Mouse (Mus musculus) lung, postnatal 4 days (tissue): ENCODE results near the gene Olfr1364.

Source experiments
- DNase-seq, 2 experiments: peaks; one replicate each; pipeline ENCODE4 v3.0.0; 2021

The Olfr1364 gene

DNA sequence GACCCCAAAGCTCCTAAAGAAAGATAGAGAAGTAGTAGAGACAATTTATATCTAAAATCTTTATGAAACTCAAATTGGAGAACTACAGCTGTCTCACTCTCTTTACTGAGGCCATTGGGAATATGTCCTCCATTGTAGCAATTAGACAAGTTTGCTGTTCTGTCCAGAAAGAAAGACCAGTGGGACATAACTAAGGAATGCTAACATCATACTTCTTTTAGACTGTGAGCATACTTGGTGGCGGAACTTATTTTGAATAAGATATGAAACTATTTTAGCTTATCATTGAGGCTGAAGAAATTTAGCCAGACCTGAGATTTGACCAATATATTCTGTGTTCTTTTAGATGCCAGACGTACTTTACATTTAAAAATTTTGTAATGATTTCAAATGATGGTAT lies at the start of gene Olfr1364:
Olfr1364 (minus strand) TSS at position 101 of the 400 bp plus-strand sequence.
- DNase-seq: no peak

DNA sequence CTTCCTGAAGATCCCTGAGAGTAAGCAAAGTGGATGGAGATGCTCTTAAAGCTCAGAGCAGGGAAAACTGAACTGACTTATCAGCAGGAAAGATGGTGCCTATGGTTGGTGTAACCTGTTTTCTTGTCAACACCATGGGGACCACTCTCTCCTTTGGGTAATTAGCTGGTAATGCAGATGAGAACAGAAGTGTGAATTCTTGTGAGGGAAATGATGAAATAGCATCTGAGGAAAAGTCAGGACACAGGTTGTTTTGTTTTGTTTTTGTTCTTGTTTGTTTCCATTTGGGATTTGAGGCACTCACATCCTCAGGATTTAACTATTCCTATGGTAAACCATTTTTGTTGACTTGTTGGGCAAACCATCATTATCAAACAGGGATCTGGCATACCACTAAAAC lies 32.4 kb upstream of the Olfr1364 start, which contains the start of gene Olfr1362:
Olfr1362 (minus strand) TSS at position 101 of the 400 bp plus-strand sequence.
- no peak for DNase-seq

DNA sequence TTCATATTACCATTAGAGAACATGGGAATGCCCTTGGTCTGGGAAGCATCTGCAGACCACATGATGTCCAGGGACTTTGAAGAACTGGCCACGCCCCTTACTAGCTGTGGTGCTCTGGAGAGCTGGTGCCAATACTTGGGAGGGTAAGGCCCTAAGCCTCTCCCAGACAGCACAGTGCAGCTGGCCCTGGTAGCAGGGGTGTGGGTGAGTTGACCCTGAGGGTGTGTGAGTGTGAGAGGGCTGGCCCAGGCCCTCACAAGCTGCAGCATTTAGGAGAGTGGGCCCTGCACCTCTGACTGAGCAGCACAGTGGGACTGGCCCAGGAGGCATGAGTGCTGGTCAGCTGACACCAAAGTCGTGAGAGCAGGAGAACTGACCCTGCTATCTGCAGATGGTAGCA lies 10.1 kb upstream of the Olfr1364 start:
- no peak for DNase-seq

DNA sequence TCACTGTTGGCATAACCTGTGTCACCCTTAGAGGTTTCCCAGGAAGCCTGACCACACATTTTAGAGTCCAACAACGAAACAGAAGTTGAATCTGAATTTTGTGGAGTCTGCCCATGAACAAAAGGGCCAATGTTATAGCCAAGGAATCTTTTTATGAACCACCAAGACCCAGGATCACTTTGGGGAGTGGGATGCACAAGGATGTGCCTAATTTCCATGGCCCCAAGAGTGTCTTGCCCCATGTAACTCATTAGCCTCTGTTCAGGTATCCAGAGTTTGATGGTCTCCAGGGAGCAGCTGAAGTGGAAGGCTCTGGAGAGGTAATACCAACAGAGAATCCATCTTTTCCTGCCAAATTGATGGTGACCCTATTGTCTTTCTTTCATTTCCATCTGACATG lies 21.8 kb downstream of the Olfr1364 start, which contains the start of gene Olfr1535:
Olfr1535 (minus strand) TSS at position 101 of the 400 bp plus-strand sequence.
- no peak for DNase-seq

DNA sequence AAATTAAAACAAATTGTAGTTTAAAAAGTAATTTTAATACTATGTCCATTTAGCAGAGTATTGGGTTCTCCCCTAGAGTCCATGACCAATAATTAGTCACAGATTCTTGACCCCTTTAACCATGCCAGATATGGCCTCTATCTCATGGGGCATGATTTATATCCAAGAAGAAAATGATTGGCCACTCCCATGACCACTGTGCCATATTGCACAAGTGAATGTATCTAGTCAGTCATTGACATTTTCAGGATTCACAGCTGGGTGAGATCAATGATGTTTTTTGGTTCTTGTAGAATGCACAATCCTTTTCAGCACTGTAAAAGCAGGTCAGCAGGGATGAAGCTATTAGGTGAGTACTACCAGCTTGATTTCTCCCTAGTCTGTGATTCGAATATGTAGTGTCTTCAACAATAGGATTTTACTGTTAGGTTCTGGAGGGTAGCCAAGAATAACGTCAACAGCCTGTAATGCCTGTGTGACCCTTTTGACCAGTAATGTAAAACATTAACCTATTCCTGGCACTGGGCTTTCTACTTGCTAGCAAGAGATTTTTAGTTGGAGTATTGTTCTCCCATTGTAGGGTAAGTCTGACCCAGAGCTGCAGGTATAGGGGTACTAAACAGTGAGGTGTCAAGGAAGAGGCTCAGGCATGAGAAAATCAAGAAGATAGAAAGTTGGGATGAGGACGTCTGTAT lies 31.0 kb downstream of the Olfr1364 start:
- no peak for DNase-seq

DNA sequence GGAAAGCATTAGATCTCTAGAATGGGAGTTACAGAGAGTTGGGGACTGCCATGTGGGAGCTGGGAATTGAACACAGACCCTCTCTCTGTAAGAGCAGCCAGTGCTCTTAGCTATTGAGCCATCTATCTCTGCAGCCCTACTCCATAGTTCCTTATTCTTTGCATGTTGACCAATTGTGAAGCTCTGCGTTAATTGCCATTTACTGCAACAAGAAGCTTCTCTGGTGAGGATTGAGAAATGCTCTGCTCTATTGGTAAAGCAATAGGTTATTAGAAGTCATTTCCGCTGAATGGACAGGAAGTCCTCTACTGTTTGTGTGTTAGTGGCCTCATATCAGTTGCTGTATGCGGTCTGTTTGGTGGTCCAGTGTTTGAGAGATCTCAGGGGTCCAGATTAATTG lies 32.1 kb downstream of the Olfr1364 start:
- no peak for DNase-seq

DNA sequence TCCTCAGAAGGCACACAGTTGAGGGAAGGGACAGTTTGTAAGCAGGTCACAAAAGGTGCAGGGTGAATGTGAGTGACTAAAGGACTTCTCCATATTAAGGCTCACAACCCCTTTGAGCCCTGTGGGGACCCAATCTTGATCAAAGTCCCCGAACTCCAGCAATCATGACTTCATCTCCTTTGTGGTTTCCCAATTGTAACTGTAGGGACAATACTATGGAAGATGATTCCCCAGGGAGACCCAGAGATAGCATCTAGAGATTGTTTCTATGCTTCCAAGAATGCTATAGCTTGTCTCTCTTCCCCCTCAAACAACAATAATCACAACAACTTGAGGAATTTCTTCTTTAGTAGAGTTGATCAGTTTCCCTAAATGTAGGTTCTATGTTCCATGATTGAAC lies 38.9 kb downstream of the Olfr1364 start, which contains the start of gene Olfr1366:
Olfr1366 (minus strand) TSS at position 101 of the 400 bp plus-strand sequence.
- DNase-seq: no peak

DNA sequence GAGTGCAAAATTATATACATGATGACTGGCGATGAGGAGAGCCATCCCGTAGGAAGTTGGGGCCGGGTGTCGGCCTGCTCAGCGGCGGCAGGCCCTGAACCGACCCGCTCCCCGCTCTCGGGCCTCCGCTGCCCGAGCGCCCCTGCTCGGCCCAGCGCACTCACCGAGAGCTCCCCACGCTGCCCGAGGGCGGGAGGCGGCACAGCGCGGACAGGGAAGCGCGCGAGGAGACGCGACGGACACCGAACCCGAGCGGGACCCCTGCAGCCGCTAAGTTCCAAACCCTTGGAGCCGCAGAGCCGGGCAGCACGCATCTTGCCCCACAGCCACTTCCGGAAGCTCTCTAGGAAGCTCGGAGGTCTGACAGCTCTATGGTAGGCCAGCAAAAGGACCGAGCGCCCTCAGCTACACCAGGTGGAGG lies 50.8 kb downstream of the Olfr1364 start, which contains the start of gene Zkscan8:
Zkscan8 (minus strand) TSS at position 340 of the 421 bp plus-strand sequence.
- peak; percentile 91 to 93 for DNase-seq

DNA sequence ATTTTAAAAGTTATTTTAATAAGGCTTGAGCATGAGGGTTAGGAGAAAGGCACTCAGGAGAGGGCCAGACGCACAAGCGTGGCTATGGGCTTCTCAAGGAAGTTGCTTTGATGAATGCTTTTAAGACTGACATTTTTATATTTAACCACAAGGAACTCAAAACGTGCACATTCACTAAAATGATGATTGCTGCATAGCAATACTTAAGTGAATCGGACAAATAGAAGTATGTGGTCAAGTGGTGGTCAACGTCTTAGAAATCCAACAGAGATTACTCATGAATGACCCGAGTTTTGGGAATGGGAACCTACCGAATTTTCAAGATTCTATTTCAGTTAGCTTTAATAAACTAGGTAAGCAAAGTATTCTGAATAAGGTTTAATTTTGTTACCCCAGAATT lies 51.4 kb downstream of the Olfr1364 start:
- no peak for DNase-seq
